8 mouse cellular contexts compared by ENCODE assay signal in genomic region chr12:100290178-100290531, GRCm38 (mm10).
DNase-seq lines count a peak whose midpoint lies in the region; ATAC-seq and TF ChIP-seq lines count a peak whose summit lies in the region.

No protein-coding gene starts in this region.

- 58% methylated on average over 11 of the region's 11 CpGs for WGBS in heart, embryonic 14.5 days
- whole genome bisulfite sequencing in limb, embryonic 13.5 days, result 61% methylated on average over 11 of the region's 11 CpGs

- no peaks in the 10 kb centered on the region for H3K36me3 ChIP-seq in heart, embryonic 14.5 days (ENCODE audit: control insufficient read depth, insufficient read depth, low read length)
- no peaks in the 10 kb centered on the region for H3K36me3 ChIP-seq in limb, embryonic 13.5 days

- no peaks in the 10 kb centered on the region for H3K27me3 ChIP-seq in heart, embryonic 14.5 days (ENCODE audit: control insufficient read depth, insufficient read depth, low read length)
- H3K27me3 ChIP-seq in limb, embryonic 13.5 days, result no peaks in the 10 kb centered on the region

- peaks cover 23 to 27% of the 10 kb centered on the region in 2 experiments for H3K4me1 ChIP-seq in heart, embryonic 14.5 days (ENCODE audit: control insufficient read depth in 2 of 2, insufficient read depth in 2 of 2, low read length in 2 of 2)
- H3K4me1 ChIP-seq in limb, embryonic 13.5 days, result peaks cover 34% of the 10 kb centered on the region

- no peak overlapping the region for H3K4me2 ChIP-seq in heart, embryonic 14.5 days (ENCODE audit: low read length)
- H3K4me2 ChIP-seq in limb, embryonic 13.5 days (replicated peaks), result no peak overlapping the region; the same call in 1 of the 2 replicates

- peak overlapping the region; percentile 66 to 69; a peak in 3 of 4 replicates for H3K27ac ChIP-seq in heart, embryonic 14.5 days (replicated peaks in 1 of 2; ENCODE audit: control insufficient read depth in 1 of 2, insufficient read depth in 1 of 2, low read depth in 2 of 2, low read length in 2 of 2)
- peak overlapping the region; percentile 78 for H3K27ac ChIP-seq in limb, embryonic 13.5 days

- no peak for TF ChIP-seq CTCF in brain, embryonic 14.5 days (IDR thresholded peaks at IDR 0.05; ENCODE audit: borderline replicate concordance, extremely low read depth, insufficient read depth, insufficient read length)

- DNase-seq in heart, adult 11 months, result peak; percentile 95
- DNase-seq in heart, adult 9 months (ENCODE audit: low spot score in 2 of 2), result no peak
- DNase-seq in brain, embryonic 14.5 days (ENCODE audit: low read depth), result peak; percentile 66
- no peak for DNase-seq in thymus, postnatal 4 days
- no peak for DNase-seq in B cell, adult 2 months

- no peak overlapping the region for H3K4me3 ChIP-seq in heart, embryonic 14.5 days (ENCODE audit: control insufficient read depth in 1 of 2, insufficient read depth in 1 of 2, low read depth in 1 of 2, low read length in 2 of 2)
- H3K4me3 ChIP-seq in limb, embryonic 13.5 days, result no peak overlapping the region

- no peak for TF ChIP-seq POLR2A in brain, embryonic 14.5 days (IDR thresholded peaks at IDR 0.05; ENCODE audit: borderline replicate concordance, extremely low read depth, insufficient read depth, insufficient read length, poor library complexity, severe bottlenecking)

- no peak for ATAC-seq in heart, embryonic 14.5 days (ENCODE audit: insufficient number of reproducible peaks, insufficient read depth, low FRiP score, low read depth)
- no peak; the same call in 1 of the 2 replicates for ATAC-seq in limb, embryonic 13.5 days (ENCODE audit: low FRiP score, low read depth)
- ATAC-seq in megakaryocyte-erythroid progenitor cell, adult 5-6 weeks (replicated peaks; ENCODE audit: low FRiP score, low TSS enrichment, poor library complexity, severe bottlenecking), result no peak

- peak overlapping the region; percentile 10; the same call in 1 of the 2 replicates for H3K9ac ChIP-seq in heart, embryonic 14.5 days (ENCODE audit: low read length)
- H3K9ac ChIP-seq in limb, embryonic 13.5 days, result no peak overlapping the region

- peaks cover 6% of the 10 kb centered on the region; the same call in 1 of the 2 replicates for H3K9me3 ChIP-seq in heart, embryonic 14.5 days (ENCODE audit: control insufficient read depth, low read length)
- H3K9me3 ChIP-seq in limb, embryonic 13.5 days, result 0 out of 2 replicates have a peak, but pooled peaks cover 5% of the 10 kb centered on the region

Comparison
In these comparisons a context has a peak if more than half of its experiments do, and no peak if none do; other contexts are left out.
1. DNase-seq: peak in heart, adult 11 months (single experiment) and brain, embryonic 14.5 days (single experiment); none in heart, adult 9 months (0 of 2), thymus, postnatal 4 days (single experiment) and B cell, adult 2 months (0 of 2).